Mouse (Mus musculus) embryonic facial prominence, embryonic 15.5 days (tissue): Measurements from ENCODE around the gene Ddr1. TPM values are rescaled to one million over a fixed set of nuclear protein-coding genes. Genes with fewer than 3 reads are reported as not detected.

Experiments used
- ATAC-seq: fragments of 200-750 bp; cut with Nextera tagmentation; 2 replicates; pipeline ENCODE4 v1.8.0; 2017; ENCODE audit warnings: low read depth, moderate TSS enrichment; ENCODE audit not compliant: insufficient number of reproducible peaks, low FRiP score, low TSS enrichment
- H3K27ac ChIP-seq: fragments of 300-500 bp; sonication (generic); replicated peaks from 2 replicates; pipeline ENCODE4 v1.5.1; 2015; ENCODE audit warnings: mild to moderate bottlenecking, inconsistent platforms
- H3K27me3 ChIP-seq: fragments of 300-500 bp; sonication (generic); 2 replicates; pipeline ENCODE4 v1.6.1; 2015; ENCODE audit warnings: inconsistent platforms
- H3K36me3 ChIP-seq: fragments of 300-500 bp; sonication (generic); 2 replicates; pipeline ENCODE4 v1.6.1; 2015; ENCODE audit warnings: mild to moderate bottlenecking, inconsistent platforms
- H3K4me1 ChIP-seq: fragments of 300-500 bp; sonication (generic); 2 replicates; pipeline ENCODE4 v1.6.1; 2015; ENCODE audit warnings: inconsistent platforms
- H3K4me2 ChIP-seq: fragments of 300-500 bp; sonication (generic); replicated peaks from 2 replicates; pipeline ENCODE4 v1.6.1; 2015; ENCODE audit warnings: mild to moderate bottlenecking, inconsistent platforms
- H3K4me3 ChIP-seq: fragments of 300-500 bp; sonication (generic); replicated peaks from 2 replicates; pipeline ENCODE4 v1.5.1; 2015; ENCODE audit warnings: mild to moderate bottlenecking, inconsistent platforms
- H3K9ac ChIP-seq: fragments of 300-500 bp; sonication (generic); 2 replicates; pipeline ENCODE4 v1.6.1; 2015; ENCODE audit warnings: inconsistent platforms
- H3K9me3 ChIP-seq: fragments of 300-500 bp; sonication (generic); replicated peaks from 2 replicates; pipeline ENCODE4 v1.6.1; 2016; ENCODE audit warnings: inconsistent platforms
- WGBS: fragments of 180-500 bp; shearing (Covaris S2); methylation state at CpG from one replicate; pipeline ENCODE4 v1.1.7; 2015; 5-methylcytosine and 5-hydroxymethylcytosine counted together
- polyA plus RNA-seq: library from polyadenylated mRNA; unstranded; fragments of >200 nt; fragmentation: Nextera tagmentation; extraction: Ambion mirVana; gene quantifications from 2 replicates; pipeline ENCODE4 v1.2.1, GENCODE M21; 2015

Gene Ddr1
- polyA plus RNA-seq, 1 experiment from 2014 or later: 100 TPM

GRCm38 (mm10) chr17:35635202-35635601 is 69.2 kb downstream of the Ddr1 start:
- 80% methylated on average over 3 of the region's 3 CpGs for WGBS
- Histone ChIP-seq H3K36me3 (no peaks in the 10 kb centered on the region), H3K4me1 (peaks cover 5% of the 10 kb centered on the region; the same call in 1 of the 2 replicates), H3K4me3 (no peak overlapping the region), H3K27me3 (no peaks in the 10 kb centered on the region), H3K9me3 (no peaks in the 10 kb centered on the region), H3K4me2 (no peak overlapping the region), H3K27ac (no peak overlapping the region), H3K9ac (no peak overlapping the region)
- no peak for ATAC-seq

GRCm38 (mm10) chr17:35633992-35634391 is 70.4 kb downstream of the Ddr1 start:
- Histone ChIP-seq H3K4me2 (no peak overlapping the region), H3K9ac (no peak overlapping the region), H3K4me3 (no peak overlapping the region), H3K27ac (no peak overlapping the region), H3K4me1 (peaks cover 5% of the 10 kb centered on the region; the same call in 1 of the 2 replicates), H3K27me3 (no peaks in the 10 kb centered on the region), H3K9me3 (no peaks in the 10 kb centered on the region), H3K36me3 (no peaks in the 10 kb centered on the region)
- 11% methylated on average over 1 of the region's 1 CpGs for WGBS
- ATAC-seq: no peak

Other genes starting within 250 kb of the Ddr1 start
- gene H2-Q10, start 234.5 kb downstream of the Ddr1 start, polyA plus RNA-seq: 0.73 and 0.93 TPM in 2 replicates
- gene Pou5f1, start 198.6 kb downstream of the Ddr1 start, polyA plus RNA-seq: not detected in 2 replicates
- 86.0 and 86.2 TPM in 2 replicates for gene Tcf19, start 187.8 kb downstream of the Ddr1 start, polyA plus RNA-seq
- gene Cchcr1, start 187.5 kb downstream of the Ddr1 start, polyA plus RNA-seq: 18.3 and 20.7 TPM in 2 replicates
- gene Psors1c2, start 171.4 kb downstream of the Ddr1 start, polyA plus RNA-seq: 20.4 and 22.7 TPM in 2 replicates
- gene Cdsn, start 152.5 kb downstream of the Ddr1 start, polyA plus RNA-seq: 12.1 and 12.5 TPM in 2 replicates
- 21.5 and 39.7 TPM in 2 replicates for gene 2300002M23Rik, start 137.2 kb downstream of the Ddr1 start, polyA plus RNA-seq
- 0.25 and 0.81 TPM in 2 replicates for gene Sfta2, start 103.1 kb downstream of the Ddr1 start, polyA plus RNA-seq
- gene Gm9573, start 78.0 kb downstream of the Ddr1 start, polyA plus RNA-seq: 0.17 TPM in 1 of 2 replicates, not detected in the other
- gene Mucl3, start 60.9 kb downstream of the Ddr1 start, polyA plus RNA-seq: 0.36 TPM in 1 of 2 replicates, not detected in the other
- 16.6 and 19.0 TPM in 2 replicates for gene Vars2, start 37.0 kb downstream of the Ddr1 start, polyA plus RNA-seq
- 35.4 and 39.5 TPM in 2 replicates for gene Gtf2h4, start 30.9 kb downstream of the Ddr1 start, polyA plus RNA-seq
- 28.7 and 30.2 TPM in 2 replicates for gene Ier3, start 117.1 kb upstream of the Ddr1 start, polyA plus RNA-seq
- gene Flot1, start 118.6 kb upstream of the Ddr1 start, polyA plus RNA-seq: 64.4 and 72.6 TPM in 2 replicates
- 823 TPM in 2 replicates for gene Tubb5, start 133.7 kb upstream of the Ddr1 start, polyA plus RNA-seq
- gene Mdc1, start 136.9 kb upstream of the Ddr1 start, polyA plus RNA-seq: 12.0 and 16.1 TPM in 2 replicates
- 53.2 and 55.2 TPM in 2 replicates for gene Nrm, start 156.7 kb upstream of the Ddr1 start, polyA plus RNA-seq
- gene Ppp1r18, start 161.0 kb upstream of the Ddr1 start, polyA plus RNA-seq: 28.5 and 30.3 TPM in 2 replicates
- 40.7 and 50.6 TPM in 2 replicates for gene Dhx16, start 175.2 kb upstream of the Ddr1 start, polyA plus RNA-seq
- gene 2310061I04Rik, start 192.8 kb upstream of the Ddr1 start, polyA plus RNA-seq: 22.3 and 23.9 TPM in 2 replicates
- gene Atat1, start 205.5 kb upstream of the Ddr1 start, polyA plus RNA-seq: 64.5 and 77.7 TPM in 2 replicates
- 72.5 and 75.7 TPM in 2 replicates for gene Mrps18b, start 211.8 kb upstream of the Ddr1 start, polyA plus RNA-seq
- 39.2 and 39.5 TPM in 2 replicates for gene Ppp1r10, start 211.8 kb upstream of the Ddr1 start, polyA plus RNA-seq